Mouse (Mus musculus): Measurements from ENCODE around the gene Gm10134. TPM values are rescaled to one million over a fixed set of nuclear protein-coding genes. Genes with fewer than 3 reads are reported as not detected.

Gene Gm10134
- polyA plus RNA-seq, 1 experiment = not detected

DNA sequence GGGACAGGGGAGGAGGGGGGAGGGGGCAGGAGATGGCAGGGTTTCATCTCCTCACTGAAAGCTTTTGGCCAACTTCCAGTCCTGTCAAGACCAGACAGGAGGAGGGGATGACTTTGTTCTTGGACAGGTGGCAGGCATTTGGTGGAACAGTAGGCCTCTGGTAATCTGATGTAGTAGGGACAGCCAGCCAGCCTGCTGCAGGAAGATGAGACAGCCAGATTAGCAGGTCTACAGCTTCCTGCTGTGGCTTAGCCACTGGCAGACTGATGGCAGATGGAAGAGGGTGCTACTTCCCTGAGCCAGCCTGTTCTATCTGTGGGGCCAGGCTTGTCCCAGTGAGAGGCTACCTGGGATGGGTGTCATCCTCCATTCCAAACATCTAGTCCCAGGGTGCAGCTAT, 40.1 kb downstream of the Gm10134 start:
- no peak for TF ChIP-seq POLR2A (IDR thresholded peaks at IDR 0.05; ENCODE audit: borderline replicate concordance, control insufficient read depth, low read depth, low read length)
- H3K4me3 ChIP-seq (replicated peaks; ENCODE audit: control insufficient read depth, low read depth, low read length) = no peak overlapping the region
- no peaks in the 10 kb centered on the region; the same call in 1 of the 2 replicates for H3K4me1 ChIP-seq (ENCODE audit: control insufficient read depth, insufficient read depth, low read length)
- no peak overlapping the region for H3K27ac ChIP-seq (ENCODE audit: control insufficient read depth, insufficient read depth, low read depth, low read length, poor library complexity)

DNA sequence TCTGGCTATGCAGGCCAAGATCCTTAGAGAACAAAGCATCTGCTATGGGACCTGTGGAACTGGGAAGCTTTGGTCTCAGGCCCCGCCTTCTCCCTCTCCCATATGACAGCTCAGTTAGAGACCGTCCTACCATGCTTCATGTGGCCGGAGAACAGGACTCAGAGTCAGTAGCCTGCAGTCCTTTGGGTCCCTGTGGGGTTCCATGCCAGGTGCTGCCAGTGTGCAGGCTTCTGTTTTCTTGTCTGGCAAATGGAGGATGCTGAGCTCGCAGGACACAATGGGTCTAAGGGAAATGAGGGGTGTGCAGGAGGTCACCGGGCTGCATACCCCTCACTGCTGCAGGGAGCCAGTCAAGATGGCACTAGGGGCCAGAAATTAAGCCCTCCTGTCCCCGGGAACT, 40.7 kb downstream of the Gm10134 start:
- no peak overlapping the region for H3K27ac ChIP-seq (ENCODE audit: control insufficient read depth, insufficient read depth, low read depth, low read length, poor library complexity)
- no peak overlapping the region for H3K4me3 ChIP-seq (replicated peaks; ENCODE audit: control insufficient read depth, low read depth, low read length)
- no peaks in the 10 kb centered on the region for H3K4me1 ChIP-seq (ENCODE audit: control insufficient read depth, insufficient read depth, low read length)
- 72% methylated on average over 6 of the region's 6 CpGs for WGBS
- TF ChIP-seq CTCF (IDR thresholded peaks at IDR 0.05; ENCODE audit: control insufficient read depth, insufficient read depth, low read length) (no peak), POLR2A (IDR thresholded peaks at IDR 0.05; ENCODE audit: borderline replicate concordance, control insufficient read depth, low read depth, low read length) (no peak)

DNA sequence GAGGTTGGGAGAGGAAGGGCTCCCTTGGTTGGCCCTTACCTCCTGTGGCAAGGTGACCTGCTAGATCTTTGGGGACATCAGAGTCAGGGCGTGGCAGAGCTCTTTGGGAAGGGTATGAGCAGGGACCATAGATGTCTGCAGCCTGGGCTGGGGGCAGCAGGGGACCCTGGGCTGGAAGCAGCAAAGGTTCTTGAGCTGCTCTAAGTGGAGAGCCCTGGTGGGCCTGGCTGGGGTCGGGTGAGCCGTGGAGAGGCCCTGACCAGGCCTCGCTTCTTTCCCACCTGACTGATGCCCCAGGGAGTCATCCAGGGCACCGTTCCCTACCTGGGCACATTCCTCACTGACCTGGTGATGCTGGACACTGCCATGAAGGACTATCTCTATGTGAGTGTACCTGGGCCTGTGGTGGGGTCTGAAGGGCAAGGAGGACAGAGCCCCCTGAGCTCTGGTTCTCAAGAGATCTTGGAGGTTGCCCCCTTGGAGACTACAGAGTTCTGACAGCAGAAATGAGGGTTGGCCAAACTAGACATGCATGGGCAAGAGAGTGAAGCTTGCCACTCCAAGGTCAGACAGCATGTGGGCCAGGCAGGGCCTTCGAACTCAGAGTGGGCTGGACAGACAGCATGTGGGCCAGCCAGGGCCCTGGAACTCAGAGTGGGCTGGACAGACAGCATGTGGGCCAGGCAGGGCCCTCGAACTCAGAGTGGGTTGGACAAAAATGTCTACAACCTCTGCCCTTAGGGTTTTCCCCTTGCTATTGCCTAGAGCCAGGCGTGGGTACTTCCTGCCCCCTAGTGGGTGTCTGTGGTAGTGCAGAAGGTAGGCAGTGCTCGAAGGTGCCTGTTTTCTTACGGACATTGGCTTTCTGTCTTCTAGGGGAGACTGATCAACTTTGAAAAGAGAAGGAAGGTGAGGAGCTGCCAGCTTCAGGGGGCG, 41.6 kb downstream of the Gm10134 start:
- H3K4me1 ChIP-seq (ENCODE audit: control insufficient read depth, insufficient read depth, low read length) = no peaks in the 10 kb centered on the region
- 49% methylated on average over 11 of the region's 11 CpGs for WGBS
- TF ChIP-seq CTCF (IDR thresholded peaks at IDR 0.05; ENCODE audit: control insufficient read depth, insufficient read depth, low read length) (peak; percentile 99), POLR2A (IDR thresholded peaks at IDR 0.05; ENCODE audit: borderline replicate concordance, control insufficient read depth, low read depth, low read length) (no peak)
- H3K27ac ChIP-seq (ENCODE audit: control insufficient read depth, insufficient read depth, low read depth, low read length, poor library complexity) = no peak overlapping the region
- H3K4me3 ChIP-seq (replicated peaks; ENCODE audit: control insufficient read depth, low read depth, low read length) = no peak overlapping the region

GRCm38 (mm10) chr2:28549157-28549556, 43.3 kb downstream of the Gm10134 start:
- no peak for TF ChIP-seq CTCF (IDR thresholded peaks at IDR 0.05; ENCODE audit: control insufficient read depth, insufficient read depth, low read length)
- TF ChIP-seq POLR2A (IDR thresholded peaks at IDR 0.05; ENCODE audit: borderline replicate concordance, control insufficient read depth, low read depth, low read length) = no peak
- no peak overlapping the region for H3K4me3 ChIP-seq (replicated peaks; ENCODE audit: control insufficient read depth, low read depth, low read length)
- no peaks in the 10 kb centered on the region for H3K4me1 ChIP-seq (ENCODE audit: control insufficient read depth, insufficient read depth, low read length)
- 84% methylated on average over 13 of the region's 13 CpGs for WGBS
- H3K27ac ChIP-seq (ENCODE audit: control insufficient read depth, insufficient read depth, low read depth, low read length, poor library complexity) = no peak overlapping the region

DNA sequence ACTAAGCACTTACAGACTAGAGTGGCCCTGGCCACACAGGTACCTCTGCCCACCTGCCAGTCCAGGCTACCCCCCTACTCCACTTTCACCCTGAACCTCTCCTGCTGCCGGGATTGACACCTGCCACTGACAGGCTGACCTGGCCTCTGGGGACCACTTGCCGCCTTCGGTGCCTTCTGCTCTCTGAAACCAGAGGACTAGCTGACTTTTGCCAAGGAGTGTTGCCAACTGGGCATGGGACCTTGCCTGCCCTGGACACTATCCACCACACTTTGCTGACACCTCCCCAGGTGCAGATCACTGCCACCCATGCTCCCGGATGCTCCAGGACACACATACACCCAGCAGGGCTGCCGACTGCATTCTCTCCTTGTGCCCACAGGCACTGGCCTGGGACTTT, 46.4 kb downstream of the Gm10134 start:
- H3K27ac ChIP-seq (ENCODE audit: control insufficient read depth, insufficient read depth, low read depth, low read length, poor library complexity) = no peak overlapping the region
- no peak for TF ChIP-seq CTCF (IDR thresholded peaks at IDR 0.05; ENCODE audit: control insufficient read depth, insufficient read depth, low read length)
- TF ChIP-seq POLR2A (IDR thresholded peaks at IDR 0.05; ENCODE audit: borderline replicate concordance, control insufficient read depth, low read depth, low read length) = no peak
- no peak overlapping the region for H3K4me3 ChIP-seq (replicated peaks; ENCODE audit: control insufficient read depth, low read depth, low read length)
- no peaks in the 10 kb centered on the region for H3K4me1 ChIP-seq (ENCODE audit: control insufficient read depth, insufficient read depth, low read length)
- 91% methylated on average over 5 of the region's 5 CpGs for WGBS

Other genes with a start within 250 kb of the Gm10134 start
- 0.29 and 0.45 TPM in 2 replicates for gene Ppp1r26, start 59.3 kb upstream of the Gm10134 start, polyA plus RNA-seq (2011; ENCODE audit: insufficient read depth, insufficient read length, low replicate concordance, missing spikeins)
- gene 1700007K13Rik, start 39.8 kb upstream of the Gm10134 start, polyA plus RNA-seq (2011; ENCODE audit: insufficient read depth, insufficient read length, low replicate concordance, missing spikeins) = 6.8 TPM in 1 of 2 replicates, not detected in the other
- gene Mrps2, start 38.0 kb upstream of the Gm10134 start, polyA plus RNA-seq (2011; ENCODE audit: insufficient read depth, insufficient read length, low replicate concordance, missing spikeins) = 8.8 and 13.7 TPM in 2 replicates
- 1.8 TPM in 1 of 2 replicates, not detected in the other for gene Gbgt1, start 9.2 kb upstream of the Gm10134 start, polyA plus RNA-seq (2011; ENCODE audit: insufficient read depth, insufficient read length, low replicate concordance, missing spikeins)
- gene Ralgds, start 7.0 kb downstream of the Gm10134 start, polyA plus RNA-seq (2011; ENCODE audit: insufficient read depth, insufficient read length, low replicate concordance, missing spikeins) = 5.2 and 5.5 TPM in 2 replicates
- 0.72 TPM in 1 of 2 replicates, not detected in the other for gene Cel, start 57.3 kb downstream of the Gm10134 start, polyA plus RNA-seq (2011; ENCODE audit: insufficient read depth, insufficient read length, low replicate concordance, missing spikeins)
- 14.5 and 14.7 TPM in 2 replicates for gene Gtf3c5, start 77.7 kb downstream of the Gm10134 start, polyA plus RNA-seq (2011; ENCODE audit: insufficient read depth, insufficient read length, low replicate concordance, missing spikeins)
- 62.0 and 66.9 TPM in 2 replicates for gene Gfi1b, start 115.9 kb downstream of the Gm10134 start, polyA plus RNA-seq (2011; ENCODE audit: insufficient read depth, insufficient read length, low replicate concordance, missing spikeins)
- 9.4 and 12.5 TPM in 2 replicates for gene Tsc1, start 135.1 kb downstream of the Gm10134 start, polyA plus RNA-seq (2011; ENCODE audit: insufficient read depth, insufficient read length, low replicate concordance, missing spikeins)
- gene Spaca9, start 193.6 kb downstream of the Gm10134 start, polyA plus RNA-seq (2011; ENCODE audit: insufficient read depth, insufficient read length, low replicate concordance, missing spikeins) = 2.5 TPM in 1 of 2 replicates, not detected in the other
- gene Ak8, start 194.1 kb downstream of the Gm10134 start, polyA plus RNA-seq (2011; ENCODE audit: insufficient read depth, insufficient read length, low replicate concordance, missing spikeins) = 1.7 TPM in 1 of 2 replicates, not detected in the other

Data from bone marrow, adult 2 months (tissue).